Mouse (Mus musculus) induced T-regulatory cell, adult 2 months (primary cell): ENCODE results near the gene Cct3.
"Not testable (repeated sequence)": the region's sequence is repeated elsewhere in the genome, so short reads cannot be mapped to it uniquely, and the experiment has no call there.

Experiments used
- DNase-seq: peaks from one replicate; pipeline ENCODE4 v3.0.0-alpha.2; 2012; ENCODE audit warnings: low read depth

The Cct3 gene

DNA sequence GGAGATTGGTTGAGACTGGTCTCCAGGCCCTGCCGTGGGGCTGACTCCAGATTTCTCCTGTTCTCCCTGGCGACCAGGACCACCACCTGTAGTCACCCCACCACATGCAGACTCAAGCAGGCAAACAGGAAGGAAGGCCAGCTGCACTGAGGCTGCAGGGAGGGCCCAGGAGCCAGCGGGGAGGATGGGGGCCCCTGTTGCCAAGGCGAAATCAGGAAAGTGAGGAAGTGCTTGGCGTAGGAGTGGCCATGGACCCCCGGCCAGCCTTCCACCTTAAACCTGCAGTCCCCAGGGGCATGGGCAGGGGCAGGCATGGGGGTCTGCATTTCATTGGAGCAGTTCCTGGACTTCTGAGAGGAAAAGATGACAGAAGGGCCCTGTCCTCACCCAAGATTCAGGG is 64.2 kb downstream of the Cct3 start:
- no peak for DNase-seq

DNA sequence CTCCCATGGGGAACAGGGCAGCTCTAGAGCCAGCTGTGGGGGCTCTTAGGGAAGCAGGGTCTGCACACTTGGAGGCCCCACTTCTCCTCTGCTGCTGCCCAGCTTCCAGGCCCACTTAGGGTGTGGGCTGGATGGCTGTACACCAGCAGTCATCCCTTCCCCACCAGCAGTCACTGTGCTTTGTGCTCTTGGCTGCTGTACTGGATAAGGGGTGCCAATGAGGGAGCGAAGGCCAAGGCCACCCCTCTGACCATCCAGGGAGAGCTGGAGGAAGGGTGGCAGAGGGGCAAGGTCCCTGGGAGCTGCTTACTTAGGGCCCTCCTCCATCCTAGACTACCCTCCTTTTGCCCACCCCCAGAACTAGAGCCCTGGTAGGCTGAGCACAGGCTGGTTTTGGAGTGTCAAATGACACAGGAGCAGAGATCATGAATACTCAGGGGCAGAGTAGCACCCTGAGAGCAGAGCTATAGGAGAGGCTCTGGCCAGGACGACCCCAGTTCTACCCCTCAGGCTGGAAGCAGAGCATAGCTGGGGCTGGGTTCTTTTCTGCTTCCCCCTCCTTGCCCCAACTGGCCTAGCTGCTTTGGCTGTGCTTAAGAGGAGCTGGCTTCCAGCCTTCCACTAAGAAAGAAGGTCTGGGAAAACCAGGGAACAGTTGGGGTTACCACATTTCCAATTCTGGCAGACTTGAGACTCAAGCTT is 64.8 kb downstream of the Cct3 start:
- DNase-seq = no peak

DNA sequence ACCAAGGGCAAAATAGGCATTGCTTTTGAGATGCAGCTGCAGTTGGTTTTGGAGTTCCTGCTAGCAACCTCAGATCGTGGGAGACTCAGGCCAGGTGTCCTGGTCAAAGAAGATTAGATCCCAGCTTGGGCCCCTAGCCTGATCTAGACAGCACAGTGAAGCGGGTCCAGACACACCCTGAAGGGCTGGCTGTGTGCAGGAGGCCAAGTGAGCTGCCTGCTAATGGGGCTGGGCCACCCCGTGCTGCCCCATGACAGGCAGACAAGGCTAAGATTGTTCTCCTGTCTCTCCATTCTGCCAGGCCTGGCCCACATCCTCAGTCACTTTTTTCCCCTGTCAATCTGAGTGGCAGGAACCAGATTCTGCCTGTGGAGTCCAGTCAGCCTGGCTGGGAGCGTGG is 66.8 kb downstream of the Cct3 start:
- no peak for DNase-seq

DNA sequence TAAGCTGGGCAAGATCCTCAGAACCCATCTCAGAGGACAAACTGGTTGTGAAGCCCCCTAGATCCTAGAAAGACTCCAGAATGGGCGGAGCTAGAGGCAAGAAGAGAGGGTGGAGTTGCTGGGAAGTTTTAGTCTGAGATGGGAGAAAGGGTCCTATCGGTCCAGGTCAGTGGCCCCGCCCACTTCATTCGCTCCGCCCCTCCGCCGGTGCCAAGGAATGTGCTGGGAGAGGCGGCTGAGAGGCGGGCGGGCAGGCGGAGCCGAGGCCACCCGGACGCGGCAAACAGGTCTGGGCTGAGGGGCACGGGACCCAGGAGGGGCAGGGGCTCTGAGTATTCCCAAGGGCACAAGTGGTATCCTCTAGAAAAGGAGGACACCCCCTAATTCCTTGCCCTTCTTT is 67.4 kb downstream of the Cct3 start, which contains the start of gene Paqr6:
Gene Paqr6, plus strand, starts transcription at position 248 of the 400 bp plus-strand sequence.
- no peak for DNase-seq

DNA sequence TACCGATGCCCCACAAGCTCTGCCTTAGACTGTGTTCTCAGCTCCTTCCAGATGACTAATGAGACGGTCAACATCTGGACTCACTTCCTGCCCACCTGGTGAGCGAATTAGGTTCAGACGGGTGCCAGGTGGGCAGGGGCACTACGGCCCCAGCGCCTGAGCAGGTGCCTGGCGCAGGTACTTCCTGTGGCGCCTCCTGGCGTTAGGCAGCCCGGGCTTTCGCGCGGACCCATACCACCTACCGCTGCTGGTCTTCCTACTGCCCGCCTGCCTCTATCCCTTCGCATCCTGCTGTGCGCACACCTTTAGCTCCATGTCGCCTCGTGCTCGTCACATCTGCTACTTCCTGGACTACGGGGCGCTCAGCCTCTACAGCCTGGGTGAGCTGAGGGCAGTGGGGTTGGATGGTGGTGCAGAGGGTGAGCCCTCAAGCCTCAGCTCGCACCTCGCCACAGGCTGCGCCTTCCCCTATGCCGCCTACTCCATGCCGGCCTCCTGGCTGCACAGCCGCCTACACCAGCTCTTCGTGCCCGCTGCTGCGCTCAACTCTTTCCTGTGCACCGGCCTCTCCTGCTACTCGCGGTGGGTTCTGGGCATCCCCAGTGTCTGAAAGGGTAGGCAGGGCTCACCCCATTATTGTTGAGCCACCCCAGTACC is 68.9 kb downstream of the Cct3 start:
- DNase-seq = peak; percentile 21

DNA sequence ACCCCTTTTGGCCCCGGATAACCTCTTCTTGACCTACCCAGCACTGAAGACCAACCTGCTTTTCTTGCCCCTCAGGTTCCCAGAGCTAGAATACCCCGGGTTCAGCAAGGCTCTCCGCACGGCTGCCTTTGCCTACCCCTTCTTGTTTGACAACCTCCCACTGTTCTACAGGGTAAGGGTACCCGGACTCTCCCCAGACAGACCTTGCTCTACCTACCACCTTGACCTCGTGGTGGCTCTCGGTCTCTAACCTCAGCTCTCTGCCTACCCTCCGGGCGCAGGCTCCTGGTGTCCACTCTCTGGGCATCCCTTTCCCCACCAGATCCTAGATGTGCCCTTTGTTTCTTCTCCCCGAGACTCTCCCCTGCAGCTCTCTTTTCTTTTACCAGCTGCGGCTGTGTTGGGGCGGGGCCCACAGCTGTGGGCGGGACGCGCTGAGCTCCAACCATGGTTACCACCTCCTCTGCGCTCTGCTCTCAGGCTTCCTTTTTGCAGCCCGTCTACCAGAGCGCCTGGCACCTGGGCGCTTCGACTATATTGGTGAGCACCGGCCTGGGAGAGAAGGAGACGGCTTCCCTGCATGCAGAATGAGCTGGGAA is 70.0 kb downstream of the Cct3 start:
- DNase-seq = peak; percentile 59

DNA sequence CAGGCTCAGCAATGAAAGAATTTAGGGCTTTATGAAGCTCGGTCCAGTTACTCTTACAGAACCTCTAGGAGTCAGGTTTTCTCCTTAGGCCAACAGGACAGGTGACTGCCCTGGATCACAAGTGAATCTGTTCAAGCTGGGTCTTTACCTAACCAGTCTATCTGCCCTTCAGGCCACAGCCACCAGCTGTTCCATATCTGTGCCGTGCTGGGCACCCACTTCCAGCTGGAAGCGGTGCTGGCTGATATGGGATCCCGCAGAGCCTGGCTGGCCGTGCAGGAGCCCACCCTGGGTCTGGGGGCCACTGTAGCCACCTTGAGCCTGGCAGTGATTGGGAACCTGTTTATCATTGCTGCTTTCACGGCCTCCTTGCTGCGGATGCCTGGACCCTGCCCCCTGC is 70.6 kb downstream of the Cct3 start:
- DNase-seq = not testable (repeated sequence)

DNA sequence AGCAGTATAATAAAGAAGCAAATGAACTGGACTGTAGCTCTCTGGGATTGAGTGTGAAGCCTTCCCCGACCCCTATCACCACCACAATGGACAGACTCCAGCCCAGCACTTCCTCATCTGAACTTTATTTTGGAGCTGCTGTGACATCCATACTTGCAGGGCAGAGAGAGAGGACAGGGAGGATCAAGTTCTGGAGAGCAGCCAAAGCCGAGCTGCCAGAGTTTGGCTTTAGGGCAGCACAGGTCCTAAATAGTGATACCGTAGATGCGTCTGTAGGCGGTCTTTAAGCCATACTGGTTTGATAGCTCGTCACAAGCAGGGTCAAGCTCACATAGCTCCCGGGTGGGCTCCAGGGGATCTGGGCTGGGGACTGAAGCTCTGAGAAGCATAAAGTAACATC is 71.6 kb downstream of the Cct3 start:
- DNase-seq = not testable (repeated sequence)
